Mouse (Mus musculus) ES-Bruce4 (cell line): Measurements from ENCODE around the gene Lamb3.

Experiments used
- CTCF ChIP-seq: IDR thresholded peaks from one replicate; pipeline ENCODE4 v1.8.1; 2011; ENCODE audit warnings: low read depth, low read length
- EP300 ChIP-seq: IDR thresholded peaks from 2 replicates; pipeline ENCODE4 v1.6.1; 2011; ENCODE audit warnings: low read depth, low read length; ENCODE audit not compliant: insufficient read depth
- POLR2A ChIP-seq: IDR thresholded peaks from one replicate; pipeline ENCODE4 v1.8.1; 2011; ENCODE audit warnings: low read length; ENCODE audit not compliant: insufficient read depth

GRCm38 (mm10) chr1:193350546-193350801 lies 143.0 kb downstream of the Lamb3 start:
- no peak for TF ChIP-seq EP300
- no peak for TF ChIP-seq POLR2A
- no peak for TF ChIP-seq CTCF
